Mouse (Mus musculus) gastrocnemius, postnatal 36 days (tissue): ENCODE data around the gene Celf2. TPM values are rescaled to one million over a fixed set of nuclear protein-coding genes. Genes with fewer than 3 reads are reported as not detected.

Experiments
- DNase-seq, 2 experiments: peaks; one replicate each; pipeline ENCODE4 v3.0.0; 2022
- intact Hi-C: fragments of 180-260 bp; cut with DNase I; formaldehyde crosslinking; loops from one replicate; pipeline ENCODE4 v1.15.1; 2025
- total RNA-seq, 2 experiments: library from RNA; stranded (reverse); gene quantifications; 2 replicates each; pipeline ENCODE4 v1.2.3; 2021

Celf2 gene
- total RNA-seq, 2 experiments from 2014 or later, result 59.7 to 65.3 TPM

DNA sequence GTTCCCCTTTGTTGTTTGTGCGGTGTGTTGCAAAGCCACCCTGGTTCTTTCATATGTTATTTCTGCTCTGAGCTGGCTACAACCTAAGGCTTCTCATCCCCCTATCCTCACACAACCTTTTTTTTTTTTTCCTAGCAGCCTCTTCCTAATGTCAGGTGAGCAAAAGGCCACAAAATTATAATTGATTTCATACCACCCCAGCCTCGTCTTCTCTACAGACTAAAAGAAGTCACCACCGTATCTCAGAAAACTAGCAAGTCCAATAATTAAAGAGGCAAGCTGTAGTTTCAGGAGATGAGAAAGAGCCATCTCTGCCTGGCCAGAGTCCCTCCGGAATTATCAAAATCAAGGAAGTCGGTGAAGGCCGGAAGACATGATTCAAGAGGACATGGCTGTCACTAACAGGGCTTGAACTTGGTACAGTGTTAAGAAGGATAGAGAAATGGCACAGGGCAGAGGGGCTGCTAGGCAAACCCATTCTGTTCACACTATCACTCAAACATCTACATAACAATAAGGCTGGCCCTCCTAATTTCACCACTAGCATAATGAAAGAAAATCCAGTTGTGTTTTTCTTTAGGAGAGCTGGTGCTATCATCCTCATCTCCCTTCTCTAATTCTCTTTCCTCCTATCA, 628.3 kb downstream of the Celf2 start:
- no peak for DNase-seq
- intact Hi-C loops, result no loop called here

DNA sequence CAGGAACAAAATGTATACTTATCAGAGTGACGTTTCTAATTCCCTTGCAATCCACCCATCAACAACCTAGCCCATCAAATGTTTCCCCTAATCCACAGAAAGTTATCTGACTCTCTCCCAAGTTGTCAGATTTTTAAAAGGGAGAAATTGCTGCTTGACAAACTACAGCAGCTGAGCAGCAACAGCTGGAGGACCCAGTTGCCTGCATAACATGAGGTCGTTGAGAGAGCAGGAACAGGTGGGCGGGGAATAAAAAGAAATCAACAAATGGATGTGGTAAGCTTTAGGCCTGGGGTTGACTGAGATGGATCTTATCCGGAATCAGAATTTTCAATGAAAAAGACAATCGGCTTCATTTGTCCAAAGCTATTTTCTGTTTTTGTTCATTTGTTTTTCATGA, 632.3 kb downstream of the Celf2 start:
- DNase-seq, result no peak
- intact Hi-C loops, result loop anchor here (10.0 kb wide), 1 partner anchor 132 kb away; no protein-coding TSS in a partner anchor

- intact Hi-C loops, result loop anchor here (10.0 kb wide), 1 partner anchor 132 kb away; no protein-coding TSS in a partner anchor
Observed at GRCm38 (mm10) chr2:6876547-6876946, 632.8 kb downstream of the Celf2 start.

DNA sequence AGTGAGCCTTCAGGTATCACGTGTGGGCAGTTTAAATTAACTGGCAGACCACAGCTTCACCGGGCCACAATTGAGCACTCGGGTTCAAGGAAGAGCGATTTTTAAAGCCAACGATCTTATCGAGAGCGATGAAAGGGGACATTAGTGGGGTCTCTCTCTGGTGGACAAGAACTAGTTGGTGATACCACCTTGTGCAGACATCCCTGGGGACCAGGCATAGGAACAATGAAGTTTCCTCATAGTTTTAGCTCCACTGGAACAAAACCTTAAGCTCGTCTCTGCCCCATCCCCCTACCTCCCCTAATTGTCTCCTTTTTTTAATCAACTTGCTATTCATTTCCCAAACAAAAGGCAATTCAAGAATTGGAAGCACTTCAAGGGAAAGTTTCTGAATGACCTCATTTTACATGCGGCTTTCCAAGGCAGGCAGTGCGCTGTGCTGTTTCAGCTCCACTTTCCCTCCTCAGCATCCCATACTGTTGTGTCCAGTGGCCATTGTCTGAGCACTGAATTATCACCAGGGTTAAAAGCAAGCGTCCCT, 634.2 kb downstream of the Celf2 start:
- no peak for DNase-seq
- intact Hi-C loops, result loop anchor here (10.0 kb wide), 1 partner anchor 130 kb away; no protein-coding TSS in a partner anchor

More at GRCm38 (mm10) chr2:6876547-6876946, 632.8 kb downstream of the Celf2 start:
- DNase-seq, result no peak

DNA sequence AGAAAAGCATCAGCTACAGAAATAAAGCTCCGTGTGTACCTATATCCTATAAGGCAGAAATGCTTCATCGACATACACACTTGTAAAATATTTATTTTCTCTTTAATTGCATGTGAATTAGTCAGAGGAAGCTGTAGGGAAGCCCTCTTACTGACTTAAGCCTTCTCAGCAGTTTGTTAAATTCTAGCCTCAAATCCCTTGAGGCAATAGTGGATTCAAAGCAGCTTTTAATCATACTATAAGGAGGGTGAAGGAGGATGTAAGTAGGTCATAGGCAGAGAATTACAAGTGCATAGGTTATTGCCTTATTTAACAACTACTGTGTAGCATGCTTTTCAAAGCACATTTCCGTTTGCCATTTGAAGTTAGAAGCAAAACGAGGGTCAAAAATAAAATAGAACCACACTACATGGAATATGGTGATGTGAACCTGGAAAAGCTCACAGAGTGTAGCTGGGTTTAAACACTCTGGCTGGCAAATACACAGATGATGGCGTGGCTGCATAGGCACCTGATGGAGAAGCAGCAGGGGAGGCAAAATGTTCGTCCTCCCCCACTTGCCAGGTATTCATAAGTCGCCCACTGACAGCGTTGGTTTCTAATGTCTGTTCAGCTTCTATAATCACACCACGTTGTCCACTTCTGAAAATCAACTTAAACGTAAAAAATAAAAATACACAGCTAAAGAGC, 635.0 kb downstream of the Celf2 start:
- intact Hi-C loops, result loop anchor here (10.0 kb wide), 1 partner anchor 130 kb away; no protein-coding TSS in a partner anchor
- DNase-seq, result no peak

GRCm38 (mm10) chr2:6873711-6874110, 635.7 kb downstream of the Celf2 start:
- intact Hi-C loops, result loop anchor here (10.0 kb wide), 1 partner anchor 129 kb away; no protein-coding TSS in a partner anchor
- DNase-seq, result no peak

- DNase-seq, result no peak
- intact Hi-C loops, result loop anchor here (10.0 kb wide), 1 partner anchor 128 kb away; no protein-coding TSS in a partner anchor
Observed at GRCm38 (mm10) chr2:6872894-6873255, 636.5 kb downstream of the Celf2 start.

- intact Hi-C loops, result loop anchor here (10.0 kb wide), 1 partner anchor 128 kb away; no protein-coding TSS in a partner anchor
- DNase-seq, result peak; percentile 55 to 71
Observed at GRCm38 (mm10) chr2:6872131-6872893, 637.1 kb downstream of the Celf2 start.

DNA sequence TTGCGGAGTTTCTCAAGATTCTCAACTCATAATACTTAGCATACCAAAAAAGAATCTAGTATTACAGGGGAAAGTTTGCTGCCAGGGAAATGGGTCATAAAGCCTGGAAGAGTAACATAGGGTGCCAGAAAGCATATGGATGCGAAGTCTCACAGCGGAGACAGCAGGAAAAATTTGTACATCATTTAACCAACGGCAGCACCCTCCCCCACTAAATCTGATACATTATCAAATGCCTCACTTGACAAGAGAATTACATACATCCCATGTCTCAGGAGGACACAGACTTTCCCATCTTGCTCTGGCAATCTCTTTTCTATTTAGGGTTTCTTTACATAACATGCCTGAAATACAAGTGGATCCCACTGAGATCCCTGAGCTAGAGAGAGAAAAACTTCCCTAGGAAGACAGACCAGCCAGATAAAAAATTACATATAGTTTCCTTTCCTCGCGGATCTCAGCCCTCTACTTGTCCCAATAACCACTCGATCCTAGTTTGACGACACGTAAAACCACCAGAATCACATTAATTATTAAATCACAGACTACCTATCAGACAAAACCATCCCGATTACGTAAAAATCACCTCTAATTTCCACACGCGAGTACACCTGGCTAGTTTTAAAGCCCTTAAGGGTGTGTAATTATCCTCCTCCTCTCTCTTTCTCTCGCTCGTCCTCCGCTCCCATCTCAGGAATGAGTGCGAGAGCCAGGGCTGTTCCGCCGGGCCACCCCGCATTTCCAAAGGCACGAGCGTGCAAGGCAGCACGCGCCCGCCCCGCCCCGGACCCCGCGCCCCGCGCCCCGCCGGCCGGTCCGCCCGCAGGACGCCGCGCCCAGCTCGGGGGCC, 637.9 kb downstream of the Celf2 start:
- DNase-seq, result no peak
- intact Hi-C loops, result loop anchor here (10.0 kb wide), 1 partner anchor 127 kb away; no protein-coding TSS in a partner anchor

DNA sequence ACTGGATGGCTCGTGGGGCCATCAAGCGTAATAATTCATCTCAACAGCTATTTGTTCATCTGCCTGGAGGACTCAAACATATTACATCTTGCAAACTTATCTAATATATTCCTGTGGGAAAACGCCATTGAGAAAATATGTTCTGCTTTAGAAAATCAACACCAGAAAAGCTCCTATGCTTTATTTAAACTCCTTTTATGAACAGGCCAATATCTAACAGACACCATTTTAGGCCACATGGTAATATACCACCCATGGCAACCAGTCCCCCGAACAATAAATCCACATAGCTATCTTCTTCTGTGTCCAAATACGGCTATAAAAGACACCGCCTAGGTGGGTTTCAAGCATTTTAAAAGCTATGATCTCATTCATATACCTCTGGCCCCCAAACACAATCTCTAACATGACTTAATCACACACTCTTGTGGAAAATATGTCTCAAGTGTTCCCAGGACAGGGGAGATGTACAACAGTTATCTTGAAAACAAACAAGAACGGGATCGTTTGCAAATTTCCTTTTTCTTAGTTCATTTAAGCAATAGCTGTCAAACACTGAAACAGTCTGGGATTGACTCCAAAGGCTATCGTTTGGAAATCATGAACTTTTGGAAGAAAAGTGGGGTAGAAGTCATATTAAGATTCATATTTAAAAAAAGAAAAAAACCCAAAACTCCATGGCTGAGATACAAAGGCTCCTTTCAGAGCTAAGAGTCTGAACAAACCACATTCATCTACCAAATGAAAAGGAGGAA, 639.2 kb downstream of the Celf2 start:
- intact Hi-C loops, result loop anchor here (10.0 kb wide), 1 partner anchor 125 kb away; no protein-coding TSS in a partner anchor
- no peak for DNase-seq

DNA sequence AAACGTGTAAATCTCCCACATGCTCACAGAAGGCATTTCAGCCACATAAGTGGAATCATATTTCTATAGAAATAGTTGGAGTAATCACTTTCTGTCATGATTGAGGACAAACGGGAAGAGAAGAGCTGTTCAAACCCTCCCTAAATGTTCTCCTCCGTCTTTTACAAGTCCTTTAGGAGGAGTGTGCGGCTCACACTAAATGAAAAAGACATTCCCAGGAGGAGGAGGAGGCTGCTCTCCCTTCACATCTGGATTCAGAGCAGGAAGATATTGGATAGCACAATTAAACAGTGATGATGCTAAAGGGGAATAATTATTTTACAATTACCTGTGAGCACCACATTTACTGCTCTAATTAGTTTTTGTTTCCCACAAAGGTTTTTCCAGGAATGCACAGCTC, 642.1 kb downstream of the Celf2 start:
- DNase-seq, result no peak
- intact Hi-C loops, result no loop called here

GRCm38 (mm10) chr2:6865785-6866184, 643.6 kb downstream of the Celf2 start:
- no peak for DNase-seq
- intact Hi-C loops, result no loop called here

GRCm38 (mm10) chr2:6850102-6850644, 659.2 kb downstream of the Celf2 start:
- intact Hi-C loops, result no loop called here
- DNase-seq, result no peak

- no peak for DNase-seq
- intact Hi-C loops, result no loop called here
Observed at GRCm38 (mm10) chr2:6849388-6849787, 660.0 kb downstream of the Celf2 start.

GRCm38 (mm10) chr2:6830021-6830420, 679.3 kb downstream of the Celf2 start:
- intact Hi-C loops, result no loop called here

GRCm38 (mm10) chr2:6827583-6827982, 681.8 kb downstream of the Celf2 start:
- DNase-seq, result no peak
- intact Hi-C loops, result no loop called here

More at GRCm38 (mm10) chr2:6830021-6830420, 679.3 kb downstream of the Celf2 start:
- DNase-seq, result no peak

DNA sequence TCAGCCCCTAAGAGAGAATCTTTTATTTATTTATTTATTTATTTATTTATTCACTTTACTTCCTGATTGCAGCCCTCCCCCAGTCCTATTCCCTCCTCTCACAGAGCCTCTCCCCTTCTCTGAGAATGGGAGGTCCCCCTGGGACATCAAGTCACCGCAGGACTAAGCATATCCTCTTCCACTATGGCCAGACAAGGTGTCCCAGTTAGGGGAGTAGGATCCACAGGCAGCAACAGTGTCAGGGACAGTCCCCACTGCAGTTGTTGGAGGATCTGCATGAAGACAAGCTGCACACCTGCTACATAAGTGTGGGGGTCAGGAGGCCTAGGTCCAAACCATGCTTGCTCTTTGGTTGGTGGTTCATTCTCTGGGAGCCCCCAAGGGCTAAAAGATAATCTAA, 686.3 kb downstream of the Celf2 start:
- intact Hi-C loops, result no loop called here

DNA sequence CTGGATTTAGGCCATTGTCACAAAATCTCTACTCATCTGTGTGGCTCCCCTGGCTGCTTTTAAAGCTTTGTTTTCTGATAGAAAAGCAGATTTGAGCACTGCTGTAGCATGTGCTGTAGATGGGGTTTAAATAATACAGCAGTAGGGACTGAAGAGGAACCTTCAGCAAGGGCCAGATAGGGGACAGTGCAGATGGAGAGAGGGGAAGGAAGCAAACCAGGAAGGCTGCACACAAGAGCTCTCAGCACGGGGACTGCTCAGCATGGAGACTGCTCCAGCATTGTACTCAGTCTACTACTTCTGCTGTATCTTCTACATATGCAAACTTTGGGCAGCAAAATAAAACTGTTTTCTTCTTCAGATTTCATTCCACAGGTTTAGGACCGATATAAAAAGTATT, 687.8 kb downstream of the Celf2 start:
- no peak for DNase-seq
- intact Hi-C loops, result no loop called here

More for the DNA sequence above, 686.3 kb downstream of the Celf2 start:
- no peak for DNase-seq

DNA sequence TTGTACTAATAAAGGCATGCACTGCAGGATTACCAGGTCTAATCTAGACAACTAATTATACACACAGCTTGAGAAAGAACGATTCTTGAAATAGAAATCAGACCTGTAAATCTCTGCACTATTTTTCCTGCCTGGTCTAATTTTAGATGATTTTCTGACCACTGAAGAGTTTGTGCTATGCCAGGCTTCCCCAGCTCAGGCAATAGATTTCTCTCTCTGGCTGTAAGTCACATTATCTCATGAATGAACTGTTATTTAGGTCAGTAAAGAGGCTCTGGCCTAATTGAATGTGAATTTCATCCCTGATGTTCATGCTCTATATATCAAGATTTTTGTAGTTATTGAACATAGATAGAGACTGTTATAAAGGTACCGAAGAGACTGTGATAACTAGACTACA, 694.1 kb downstream of the Celf2 start:
- intact Hi-C loops, result no loop called here
- no peak for DNase-seq
